Mouse (Mus musculus) CH12.LX (cell line): ENCODE measurements around the gene Cdyl2. TPM values are rescaled to one million over a fixed set of nuclear protein-coding genes. Genes with fewer than 3 reads are reported as not detected.
A peak's percentile ranks its signal among the peaks of the same experiment; 100 is the strongest.

Experiments used
- DNase-seq: peaks from one replicate; pipeline ENCODE4 v3.0.0-alpha.2; 2013; ENCODE audit errors: extremely low read depth
- H3K27ac ChIP-seq: 2 replicates; pipeline ENCODE4 v1.5.1; 2012; ENCODE audit warnings: low read depth, mild to moderate bottlenecking, control low read depth, moderate library complexity; ENCODE audit not compliant: insufficient read depth
- H3K27me3 ChIP-seq: replicated peaks from 2 replicates; pipeline ENCODE3; 2012; ENCODE audit warnings: inconsistent platforms
- H3K36me3 ChIP-seq, 2 experiments: replicated peaks in 1 of 2; 2 replicates each; pipeline versions ENCODE3 to v1.6.1; 2012; ENCODE audit warnings: inconsistent platforms in 1 of 2, low read length in 1 of 2, mild to moderate bottlenecking in 1 of 2, mixed read lengths in 1 of 2, moderate library complexity in 1 of 2; ENCODE audit not compliant: control insufficient read depth in 1 of 2, insufficient read depth in 1 of 2
- H3K4me1 ChIP-seq, 2 experiments: 2 replicates each; pipeline ENCODE4 v1.6.1; 2012; ENCODE audit warnings: inconsistent platforms in 1 of 2, moderate library complexity in 1 of 2; ENCODE audit not compliant: insufficient read depth in 2 of 2, control insufficient read depth in 1 of 2
- H3K4me2 ChIP-seq: 2 replicates; pipeline ENCODE4 v1.6.1; 2012; ENCODE audit warnings: low read depth, mild to moderate bottlenecking, control low read depth; ENCODE audit not compliant: poor library complexity, insufficient read depth, severe bottlenecking
- H3K4me3 ChIP-seq, 3 experiments: fragments of 150-350 bp in 1 of 3; sonication (generic) in 1 of 3; replicated peaks in 1 of 3; 2 replicates each; pipeline versions ENCODE3 to v1.5.1; 2011 to 2012; ENCODE audit warnings: low read depth in 2 of 3, low read length in 2 of 3, mild to moderate bottlenecking in 2 of 3, moderate library complexity in 2 of 3, control low read depth in 1 of 3, improper control_type of control experiment in 1 of 3, inconsistent platforms in 1 of 3, mixed read lengths in 1 of 3; ENCODE audit not compliant: poor library complexity in 1 of 3
- H3K79me2 ChIP-seq: replicated peaks from 2 replicates; pipeline ENCODE4 v1.6.1; 2012; ENCODE audit warnings: mild to moderate bottlenecking, moderate library complexity; ENCODE audit not compliant: control insufficient read depth, poor library complexity, insufficient read depth, severe bottlenecking; ENCODE audit errors: extremely low read depth
- H3K9ac ChIP-seq: 2 replicates; pipeline ENCODE4 v1.6.1; 2012; ENCODE audit warnings: low read depth, mild to moderate bottlenecking, control low read depth, moderate library complexity; ENCODE audit not compliant: insufficient read depth
- H3K9me3 ChIP-seq: replicated peaks from 2 replicates; pipeline ENCODE3; 2012; ENCODE audit warnings: low read length, inconsistent platforms, mixed read lengths
- BHLHE40 ChIP-seq: IDR thresholded peaks from 2 replicates; pipeline ENCODE4 v1.6.1; 2011; ENCODE audit warnings: mild to moderate bottlenecking, low read depth, low read length, improper control_type of control experiment
- ELF1 ChIP-seq: IDR thresholded peaks from 2 replicates; pipeline ENCODE4 v1.6.1; 2014; ENCODE audit warnings: low read depth, mild to moderate bottlenecking, inconsistent platforms, low read length, improper control_type of control experiment
- EP300 ChIP-seq: IDR thresholded peaks from 2 replicates; pipeline ENCODE4 v1.6.1; 2011; ENCODE audit warnings: low read length, improper control_type of control experiment
- GABPA ChIP-seq: IDR thresholded peaks from 2 replicates; pipeline ENCODE4 v1.6.1; 2012; ENCODE audit warnings: low read depth, low read length, improper control_type of control experiment, inconsistent platforms; ENCODE audit not compliant: insufficient replicate concordance
- HCFC1 ChIP-seq: IDR thresholded peaks from 2 replicates; pipeline ENCODE4 v1.6.1; 2012; ENCODE audit warnings: low read depth, mild to moderate bottlenecking, inconsistent platforms, low read length, improper control_type of control experiment
- IRF4 ChIP-seq: IDR thresholded peaks from 2 replicates; pipeline ENCODE4 v1.6.1; 2014; ENCODE audit warnings: low read depth, mild to moderate bottlenecking, inconsistent platforms, low read length, improper control_type of control experiment
- JUN ChIP-seq: IDR thresholded peaks from 2 replicates; pipeline ENCODE4 v1.6.1; 2011; ENCODE audit warnings: low read depth, mild to moderate bottlenecking, low read length, improper control_type of control experiment, moderate library complexity; ENCODE audit not compliant: insufficient read depth
- JUND ChIP-seq: conservative IDR thresholded peaks from 2 replicates; pipeline ENCODE4 v1.6.1; 2011; ENCODE audit warnings: low read depth, low read length, improper control_type of control experiment
- MAX ChIP-seq: IDR thresholded peaks from 2 replicates; pipeline ENCODE4 v1.6.1; 2011; ENCODE audit warnings: low read length, improper control_type of control experiment
- MAZ ChIP-seq: IDR thresholded peaks from 2 replicates; pipeline ENCODE4 v1.6.1; 2012; ENCODE audit warnings: low read depth, mild to moderate bottlenecking, inconsistent platforms, low read length, improper control_type of control experiment, moderate library complexity
- NELFE ChIP-seq: IDR thresholded peaks from 2 replicates; pipeline ENCODE4 v1.6.1; 2011; ENCODE audit warnings: low read depth, low read length, improper control_type of control experiment
- POLR2A ChIP-seq: IDR thresholded peaks from 2 replicates; pipeline ENCODE4 v1.6.1; 2011; ENCODE audit warnings: low read depth, mild to moderate bottlenecking, improper control_type of control experiment, low read length
- TBP ChIP-seq: conservative IDR thresholded peaks from 2 replicates; pipeline ENCODE4 v1.6.1; 2011; ENCODE audit warnings: low read depth, low read length, improper control_type of control experiment
- TCF12 ChIP-seq: IDR thresholded peaks from 2 replicates; pipeline ENCODE4 v1.6.1; 2014; ENCODE audit warnings: low read depth, mild to moderate bottlenecking, inconsistent platforms, low read length, improper control_type of control experiment
- UBTF ChIP-seq: IDR thresholded peaks from 2 replicates; pipeline ENCODE4 v1.6.1; 2012; ENCODE audit warnings: low read depth, mild to moderate bottlenecking, inconsistent platforms, low read length, improper control_type of control experiment, moderate library complexity
- USF1 ChIP-seq: IDR thresholded peaks from 2 replicates; pipeline ENCODE4 v1.6.1; 2014; ENCODE audit warnings: low read depth, mild to moderate bottlenecking, inconsistent platforms, low read length, improper control_type of control experiment
- USF2 ChIP-seq: conservative IDR thresholded peaks from 2 replicates; pipeline ENCODE4 v1.6.1; 2011; ENCODE audit warnings: low read depth, low read length, improper control_type of control experiment
- ZC3H11A ChIP-seq: IDR thresholded peaks from 2 replicates; pipeline ENCODE4 v1.6.1; 2012; ENCODE audit warnings: low read depth, mild to moderate bottlenecking, inconsistent platforms, low read length, improper control_type of control experiment
- ZNF384 ChIP-seq: IDR thresholded peaks from 2 replicates; pipeline ENCODE4 v1.6.1; 2012; ENCODE audit warnings: low read depth, low read length, improper control_type of control experiment, inconsistent platforms
- dilution Hi-C: fragments of 300-500 bp; cut with MboI; formaldehyde crosslinking; loops from 2 replicates; pipeline ENCODE4 v1.14.3; 2020; ENCODE audit warnings: low sequenced_read_pairs; ENCODE audit not compliant: extremely low pct_unique_long_range_greater_than_20kb, extremely low pct_ligation_motif_present
- in situ Hi-C: fragments of 300-500 bp; cut with MboI; formaldehyde crosslinking; loops from 3 replicates; pipeline ENCODE4 v1.14.3; 2019; ENCODE audit warnings: low sequenced_read_pairs, low pct_ligation_motif_present, low pct_unique_long_range_greater_than_20kb, mixed read lengths
- polyA plus RNA-seq: library from polyadenylated mRNA; unstranded; fragments of >175 nt; gene quantifications from 2 replicates; pipeline ENCODE4 v1.2.1, GENCODE M21; 2012; ENCODE audit warnings: low read depth; ENCODE audit not compliant: insufficient read length
- total RNA-seq, 2 experiments: library from RNA; depleted of rRNA; stranded (reverse); fragments of 300-350 nt in 1 of 2; fragments of >200 nt in 1 of 2; gene quantifications; 2 replicates each; pipeline ENCODE4 v1.2.3; 2012 to 2014

The Cdyl2 gene
- total and polyA plus RNA-seq, 3 experiments: 4.4 to 9.4 (median 6.9) TPM

DNA sequence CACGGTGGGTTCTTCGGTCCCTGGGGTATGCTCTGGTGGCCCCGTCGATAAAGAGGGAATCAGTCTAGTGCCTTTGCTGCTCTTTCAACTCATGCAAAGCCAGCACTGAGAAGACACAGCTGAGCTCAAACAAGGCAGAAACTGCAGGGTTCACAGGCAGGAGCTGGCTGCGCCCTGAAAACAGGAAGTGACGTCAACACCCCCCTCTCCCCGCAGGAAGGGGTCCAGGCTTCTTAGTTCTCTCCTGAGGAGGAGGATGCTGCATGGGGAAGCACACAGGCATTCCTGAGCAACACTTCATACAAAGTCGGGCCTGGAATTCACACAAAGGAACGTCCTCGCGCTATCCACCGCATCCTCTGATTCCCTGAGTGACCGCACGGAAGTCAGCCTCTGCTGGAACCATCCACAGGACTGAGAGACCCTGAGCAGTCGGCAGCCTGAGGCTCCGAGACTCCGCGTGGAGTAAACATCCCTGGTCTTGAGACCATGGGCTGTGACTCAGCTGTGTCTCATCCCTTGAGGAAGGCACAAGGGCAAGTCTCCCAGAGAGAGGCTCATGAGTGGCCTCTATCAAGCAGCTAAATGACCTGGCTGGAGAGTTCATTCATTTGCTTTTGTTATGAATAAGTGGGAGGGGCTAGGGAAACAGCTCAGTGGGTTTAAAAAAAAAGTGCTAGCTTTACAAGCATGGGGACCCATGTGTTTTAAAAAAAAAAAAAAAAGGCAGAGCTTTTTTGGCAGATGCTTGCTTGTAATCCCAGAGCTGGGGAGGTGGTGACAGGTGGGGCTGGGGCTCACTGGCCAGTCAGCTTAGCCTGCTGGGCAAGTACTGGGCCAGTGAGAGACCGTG, 144.9 kb downstream of the Cdyl2 start:
- Histone ChIP-seq H3K4me2 (peak overlapping the region; percentile 70), H3K27me3 (no peaks in the 10 kb centered on the region), H3K9ac (peak overlapping the region; percentile 71; the same call in 1 of the 2 replicates)
- TF ChIP-seq ZNF384 (peak; percentile 96), TCF12 (peak; percentile 9; the same call in 1 of the 2 replicates), JUND (peak; percentile 72), POLR2A (peak; percentile 72), USF2 (no peak), NELFE (peak; percentile 78; the same call in 1 of the 2 replicates), JUN (0 out of 2 replicates have a peak, but pooled peaks have one; percentile 24), MAZ (peak; percentile 70; the same call in 1 of the 2 replicates), USF1 (no peak), HCFC1 (peak; percentile 62), ELF1 (0 out of 2 replicates have a peak, but pooled peaks have one; percentile 60), EP300 (0 out of 2 replicates have a peak, but pooled peaks have one; percentile 2), GABPA (no peak), TBP (0 out of 2 replicates have a peak, but pooled peaks have one; percentile 24), IRF4 (0 out of 2 replicates have a peak, but pooled peaks have one; percentile 35), ZC3H11A (no peak), MAX (peak; percentile 35; the same call in 1 of the 2 replicates)
- TF ChIP-seq, all 38 proteins: peak for 13
- Histone ChIP-seq H3K36me3 (peaks cover 6 to 67% of the 10 kb centered on the region in 2 experiments), H3K4me3 (peak overlapping the region; percentile 48 to 67 (median 59)), H3K79me2 (no peaks in the 10 kb centered on the region), H3K4me1 (peaks cover 9 to 19% of the 10 kb centered on the region in 2 experiments), H3K27ac (peak overlapping the region; percentile 55), H3K9me3 (peaks cover 9% of the 10 kb centered on the region)
- in situ Hi-C loops (no loop called here), dilution Hi-C loops (no loop called here)
- DNase-seq: peak; percentile 81

GRCm38 (mm10) chr8:116581318-116582019, 151.3 kb downstream of the Cdyl2 start:
- Histone ChIP-seq H3K27me3 (no peaks in the 10 kb centered on the region), H3K9me3 (peaks cover 9% of the 10 kb centered on the region), H3K79me2 (no peaks in the 10 kb centered on the region), H3K9ac (no peak overlapping the region), H3K36me3 (peaks cover 12 to 84% of the 10 kb centered on the region in 2 experiments), H3K4me1 (peaks cover 5 to 9% of the 10 kb centered on the region in 2 experiments; a peak in 3 of 4 replicates), H3K4me3 (no peak overlapping the region), H3K4me2 (no peak overlapping the region), H3K27ac (no peak overlapping the region)
- dilution Hi-C loops (no loop called here), in situ Hi-C loops (no loop called here)
- DNase-seq: no peak
- no peak for TF ChIP-seq JUND
- peak; percentile 48 for TF ChIP-seq ZNF384
- no peak for TF ChIP-seq UBTF
- TF ChIP-seq BHLHE40: 0 out of 2 replicates have a peak, but pooled peaks have one; percentile 5
- TF ChIP-seq USF1: peak; percentile 28
- no peak for TF ChIP-seq POLR2A
